Mouse (Mus musculus) 3T3-L1 (cell line): ENCODE results near the gene Gpd2.

Experiments
- DNase-seq: peaks from one replicate; pipeline ENCODE4 v3.0.0-alpha.2; 2015; ENCODE audit warnings: low read depth, low spot score

Gpd2 gene

GRCm38 (mm10) chr2:57237475-57237919, at the start of gene Gpd2:
Gpd2 (plus strand) TSS chr2:57237635.
- DNase-seq: no peak

- no peak for DNase-seq
Observed at GRCm38 (mm10) chr2:57188237-57188636, 49.2 kb upstream of the Gpd2 start.

GRCm38 (mm10) chr2:57190884-57191283, 46.6 kb upstream of the Gpd2 start:
- peak; percentile 65 for DNase-seq

- DNase-seq: no peak
Observed at GRCm38 (mm10) chr2:57199046-57199445, 38.4 kb upstream of the Gpd2 start.

GRCm38 (mm10) chr2:57208472-57209083, 28.9 kb upstream of the Gpd2 start:
- DNase-seq: no peak

- no peak for DNase-seq
Observed at GRCm38 (mm10) chr2:57211049-57212001, 26.1 kb upstream of the Gpd2 start.

- DNase-seq: no peak
Observed at GRCm38 (mm10) chr2:57213364-57213763, 24.1 kb upstream of the Gpd2 start.

- DNase-seq: no peak
Observed at GRCm38 (mm10) chr2:57223288-57224026, 14.0 kb upstream of the Gpd2 start.

GRCm38 (mm10) chr2:57225236-57225635, 12.2 kb upstream of the Gpd2 start:
- DNase-seq: peak; percentile 71

- DNase-seq: no peak
Observed at GRCm38 (mm10) chr2:57227425-57227824, 10.0 kb upstream of the Gpd2 start.

- DNase-seq: peak; percentile 77
Observed at GRCm38 (mm10) chr2:57229647-57230240, 7.7 kb upstream of the Gpd2 start.

- no peak for DNase-seq
Observed at GRCm38 (mm10) chr2:57231432-57231831, 6.0 kb upstream of the Gpd2 start.

- DNase-seq: no peak
Observed at GRCm38 (mm10) chr2:57232328-57232727, 5.1 kb upstream of the Gpd2 start.

GRCm38 (mm10) chr2:57236246-57236645, 1.2 kb upstream of the Gpd2 start:
- peak; percentile 73 for DNase-seq

- peak; percentile 29 for DNase-seq
Observed at GRCm38 (mm10) chr2:57237026-57237425, 409 bp upstream of the Gpd2 start.

- DNase-seq: peak; percentile 74
Observed at GRCm38 (mm10) chr2:57237920-57238613, 632 bp downstream of the Gpd2 start.

- DNase-seq: peak; percentile 53
Observed at GRCm38 (mm10) chr2:57238614-57239165, 1.3 kb downstream of the Gpd2 start.

- DNase-seq: no peak
Observed at GRCm38 (mm10) chr2:57239356-57239755, 1.9 kb downstream of the Gpd2 start.

GRCm38 (mm10) chr2:57243987-57244386, 6.6 kb downstream of the Gpd2 start:
- DNase-seq: no peak

GRCm38 (mm10) chr2:57245721-57246328, 8.4 kb downstream of the Gpd2 start:
- DNase-seq: no peak
